Mouse (Mus musculus): Measurements from ENCODE around the gene Polr2g. TPM values are rescaled to one million over a fixed set of nuclear protein-coding genes. Genes with fewer than 3 reads are reported as not detected.

Polr2g gene
- total and polyA plus RNA-seq, 3 experiments = 181 to 188 TPM; not detected in 1

DNA sequence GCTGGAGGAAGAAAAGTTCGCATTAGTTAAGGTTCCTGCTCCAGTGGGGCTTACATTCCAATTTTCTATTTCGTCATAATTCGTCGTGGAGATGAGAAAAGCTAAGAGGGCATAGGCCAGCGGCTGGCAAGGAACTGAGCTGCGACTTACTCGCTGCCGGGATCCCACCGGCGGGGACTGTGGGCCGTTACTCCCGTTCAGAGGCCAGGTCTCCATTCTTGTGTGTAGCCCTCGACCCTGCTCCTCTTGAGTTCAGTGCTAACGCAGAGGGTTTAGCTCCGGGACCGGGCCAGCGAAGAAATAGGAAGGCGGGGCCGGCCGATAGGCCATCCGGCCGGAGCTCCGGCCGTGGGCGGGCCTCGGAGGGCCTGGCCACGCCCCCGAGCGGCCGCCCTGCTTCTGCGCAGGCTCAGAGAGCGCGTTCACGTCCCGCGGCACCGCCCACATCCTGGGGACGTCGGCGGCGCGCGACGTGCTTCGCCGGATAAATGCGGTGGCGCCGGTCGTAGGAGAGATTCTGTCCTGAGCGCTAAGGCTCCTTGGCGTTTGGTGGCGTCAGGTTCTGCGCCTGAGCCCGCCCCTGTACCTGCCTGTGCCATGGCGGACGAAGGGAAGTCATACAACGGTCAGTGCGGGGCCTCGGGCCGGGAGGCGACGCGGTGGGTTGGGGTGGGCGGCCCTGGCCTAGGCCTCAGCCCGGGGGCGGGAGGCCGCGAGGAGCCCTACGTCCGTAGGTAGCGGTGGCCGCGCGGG, 41.6 kb downstream of the Polr2g start, which contains the start of gene Nxf1 (continued):
- no peak for TF ChIP-seq USF2 (IDR thresholded peaks at IDR 0.05; ENCODE audit: borderline replicate concordance in 1 of 2, insufficient read depth in 1 of 2, low read depth in 1 of 2, low read length in 2 of 2)
- TF ChIP-seq HCFC1 (IDR thresholded peaks at IDR 0.05; ENCODE audit: low read depth, low read length) = peak; percentile 83
- peak; percentile 5; the same call in 1 of the 2 replicates for TF ChIP-seq MAX (IDR thresholded peaks at IDR 0.05; ENCODE audit: low read length)
- no peak for TF ChIP-seq E2F4 (IDR thresholded peaks at IDR 0.05; ENCODE audit: borderline replicate concordance, low read depth, low read length)
- no peak; the same call in 1 of the 2 replicates for TF ChIP-seq ZNF384 (IDR thresholded peaks at IDR 0.05; ENCODE audit: low read depth, low read length)
- TF ChIP-seq USF1 (IDR thresholded peaks at IDR 0.05; ENCODE audit: low read depth, low read length) = peak; percentile 9; the same call in 1 of the 2 replicates
- TF ChIP-seq POLR2AphosphoS2 (IDR thresholded peaks at IDR 0.05; ENCODE audit: low read length) = peak; percentile 88; the same call in 1 of the 2 replicates
- TF ChIP-seq TBP (IDR thresholded peaks at IDR 0.05; ENCODE audit: low read depth, low read length) = peak; percentile 96
- no peak for TF ChIP-seq TAL1 (IDR thresholded peaks at IDR 0.05; ENCODE audit: low read length)
- TF ChIP-seq MYC (IDR thresholded peaks at IDR 0.05; ENCODE audit: low read depth, low read length) = no peak; the same call in 1 of the 2 replicates
- TF ChIP-seq BHLHE40 (IDR thresholded peaks at IDR 0.05; ENCODE audit: borderline replicate concordance, low read depth, low read length) = no peak
- TF ChIP-seq MAZ (IDR thresholded peaks at IDR 0.05; ENCODE audit: low read depth, low read length) = no peak
- TF ChIP-seq POLR2AphosphoS5 (IDR thresholded peaks at IDR 0.05; ENCODE audit: borderline replicate concordance, low read depth, low read length) = 0 out of 2 replicates have a peak, but pooled peaks have one; percentile 45
- TF ChIP-seq MEF2A (IDR thresholded peaks at IDR 0.05; ENCODE audit: extremely low read depth, insufficient replicate concordance, low read depth, low read length, poor library complexity, severe bottlenecking) = no peak
- TF ChIP-seq JUND (IDR thresholded peaks at IDR 0.05; ENCODE audit: low read depth, low read length) = no peak
- TF ChIP-seq MYB (IDR thresholded peaks at IDR 0.05; ENCODE audit: low read depth, low read length) = no peak
- peak; percentile 96 for TF ChIP-seq ZMIZ1 (IDR thresholded peaks at IDR 0.05; ENCODE audit: low read depth, low read length)
- peak; percentile 38; the same call in 1 of the 2 replicates for TF ChIP-seq ETS1 (IDR thresholded peaks at IDR 0.05; ENCODE audit: low read depth, low read length)

- H3K4me1 ChIP-seq (ENCODE audit: control insufficient read depth in 1 of 2, insufficient read depth in 2 of 2, low read length in 2 of 2) = peaks cover 7 to 22% of the 10 kb centered on the region in 2 experiments; a peak in 3 of 4 replicates
- TF ChIP-seq ETS1 (IDR thresholded peaks at IDR 0.05; ENCODE audit: low read depth, low read length) (no peak), CHD1 (IDR thresholded peaks at IDR 0.05; ENCODE audit: low read depth, low read length) (no peak), GATA1 (IDR thresholded peaks at IDR 0.05; ENCODE audit: low read depth, low read length) (no peak), USF1 (IDR thresholded peaks at IDR 0.05; ENCODE audit: low read depth, low read length) (no peak), JUND (IDR thresholded peaks at IDR 0.05; ENCODE audit: low read depth, low read length) (no peak), UBTF (IDR thresholded peaks at IDR 0.05; ENCODE audit: borderline replicate concordance, insufficient read depth, low read depth, low read length) (no peak), ZMIZ1 (IDR thresholded peaks at IDR 0.05; ENCODE audit: low read depth, low read length) (no peak), MAFK (IDR thresholded peaks at IDR 0.05; ENCODE audit: borderline replicate concordance, low read depth, low read length) (no peak), ELF1 (IDR thresholded peaks at IDR 0.05; ENCODE audit: low read depth, low read length) (no peak), GABPA (IDR thresholded peaks at IDR 0.05; ENCODE audit: low read depth, low read length) (no peak), CTCF (IDR thresholded peaks at IDR 0.05 in 2 of 3, conservative IDR thresholded peaks at IDR 0.05 in 1 of 3; ENCODE audit: control insufficient read depth in 1 of 3, insufficient read depth in 1 of 3, low read depth in 2 of 3, low read length in 3 of 3, poor library complexity in 1 of 3, severe bottlenecking in 1 of 3) (no peak), MYB (IDR thresholded peaks at IDR 0.05; ENCODE audit: low read depth, low read length) (no peak), E2F4 (IDR thresholded peaks at IDR 0.05; ENCODE audit: borderline replicate concordance, low read depth, low read length) (no peak), SMC3 (IDR thresholded peaks at IDR 0.05; ENCODE audit: low read depth, low read length) (no peak), RAD21 (IDR thresholded peaks at IDR 0.05; ENCODE audit: low read depth, low read length) (no peak), ZKSCAN1 (IDR thresholded peaks at IDR 0.05; ENCODE audit: low read depth, low read length) (no peak), EP300 (IDR thresholded peaks at IDR 0.05; ENCODE audit: low read depth in 1 of 2, low read length in 2 of 2) (no peak), MYC (IDR thresholded peaks at IDR 0.05; ENCODE audit: low read depth, low read length) (no peak), TAL1 (IDR thresholded peaks at IDR 0.05; ENCODE audit: low read length) (no peak)
- H3K9ac ChIP-seq (ENCODE audit: control insufficient read depth, low read depth, low read length, poor library complexity, severe bottlenecking) = peak overlapping the region; percentile 70
- DNase-seq (ENCODE audit: low read depth, low spot score) = no peak
- peak overlapping the region; percentile 10 to 87 for H3K4me3 ChIP-seq (ENCODE audit: control insufficient read depth in 1 of 2, insufficient read depth in 1 of 2, low read depth in 2 of 2, low read length in 2 of 2)
- H3K36me3 ChIP-seq (ENCODE audit: control insufficient read depth in 1 of 2, insufficient read depth in 2 of 2, low read length in 2 of 2) = peaks cover 5 to 26% of the 10 kb centered on the region in 2 experiments
- no peaks in the 10 kb centered on the region for H3K27me3 ChIP-seq (ENCODE audit: control insufficient read depth in 1 of 2, insufficient read depth in 2 of 2, low read length in 2 of 2)
- peaks cover 46% of the 10 kb centered on the region for H3K79me2 ChIP-seq (ENCODE audit: control insufficient read depth, insufficient read depth, low read length, poor library complexity)
- no peaks in the 10 kb centered on the region for H3K9me3 ChIP-seq (replicated peaks; ENCODE audit: insufficient read depth, low read length)
- no peak overlapping the region for H3K27ac ChIP-seq (ENCODE audit: control insufficient read depth, low read depth, low read length)
Observed at GRCm38 (mm10) chr19:8755652-8756051, 42.7 kb downstream of the Polr2g start.
